Comparison of ENCODE assay signal across 8 mouse cellular contexts in the genomic region with DNA sequence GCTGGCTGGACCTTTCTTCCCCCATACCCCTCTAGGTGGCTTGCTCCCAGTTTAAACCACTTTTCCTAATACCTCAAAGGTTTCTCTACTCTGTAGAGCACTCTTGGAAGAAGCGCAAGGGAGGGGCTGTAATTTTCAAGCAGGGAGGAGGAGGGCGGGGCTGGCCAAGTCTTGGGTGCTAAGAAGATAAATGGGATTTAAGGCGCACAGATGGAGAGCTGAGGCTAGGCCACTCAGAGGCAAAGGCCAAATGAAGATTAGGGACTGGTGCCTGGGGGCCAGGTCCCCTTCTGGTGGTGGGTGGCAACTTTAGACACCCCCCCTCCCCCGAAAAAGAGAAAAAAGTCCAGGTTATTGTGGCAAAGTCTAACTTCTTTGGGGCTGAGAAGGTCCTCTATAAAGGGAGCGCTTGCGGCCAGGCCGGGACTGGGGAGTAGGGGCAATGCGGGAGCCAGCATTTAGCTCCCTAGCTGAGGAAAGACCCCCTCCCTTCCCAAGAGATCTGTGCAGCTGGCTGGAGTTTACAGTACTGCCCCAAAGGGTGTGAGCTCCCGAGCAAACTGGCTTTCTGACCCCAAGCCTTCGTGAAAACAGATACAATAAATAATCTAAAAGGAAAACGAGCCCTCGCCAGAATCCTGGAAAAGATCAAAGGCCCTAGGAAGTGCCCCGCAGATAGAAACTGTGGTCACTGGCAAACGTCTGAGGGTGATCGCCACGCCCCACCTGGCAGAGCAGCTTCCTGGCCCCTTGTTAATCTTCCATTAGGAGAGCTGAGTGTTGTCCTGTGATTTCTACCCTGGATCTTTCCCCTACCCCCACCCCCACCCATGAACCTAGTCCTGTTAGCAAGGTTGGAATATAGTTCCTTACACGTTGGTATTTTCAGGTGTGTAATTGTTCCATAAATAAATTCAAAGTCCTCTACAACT. TPM values are rescaled to one million over a fixed set of nuclear protein-coding genes. Genes with fewer than 3 reads are reported as not detected.
DNase-seq lines count a peak whose midpoint lies in the region; ATAC-seq and TF ChIP-seq lines count a peak whose summit lies in the region.

No protein-coding gene starts in this region.

- H3K9ac ChIP-seq in forebrain, embryonic 16.5 days (replicated peaks; ENCODE audit: low read depth, low read length) = peak overlapping the region; percentile 45
- peak overlapping the region; percentile 56 for H3K9ac ChIP-seq in midbrain, postnatal 0 days (replicated peaks; ENCODE audit: low read length, poor library complexity, severe bottlenecking)

- WGBS in forebrain, embryonic 16.5 days = 4% methylated on average over 17 of the region's 17 CpGs
- 2% methylated on average over 17 of the region's 17 CpGs for WGBS in limb, embryonic 10.5 days
- 5% methylated on average over 17 of the region's 17 CpGs for WGBS in midbrain, postnatal 0 days

- H3K4me3 ChIP-seq in layer of hippocampus, adult 2 months = peak overlapping the region; percentile 58
- H3K4me3 ChIP-seq in forebrain, embryonic 16.5 days (replicated peaks; ENCODE audit: low read length) = peak overlapping the region; percentile 47
- H3K4me3 ChIP-seq in limb, embryonic 10.5 days = peak overlapping the region; percentile 66
- H3K4me3 ChIP-seq in midbrain, postnatal 0 days (ENCODE audit: low read depth, low read length) = peak overlapping the region; percentile 62

- TF ChIP-seq CTCF in layer of hippocampus, adult 2 months (conservative IDR thresholded peaks at IDR 0.05) = no peak
- no peak for TF ChIP-seq CTCF in midbrain, postnatal 0 days (IDR thresholded peaks at IDR 0.05)

- no peak for DNase-seq in layer of hippocampus, adult 2 months (ENCODE audit: low spot score in 2 of 2)
- no peak for DNase-seq in layer of hippocampus, adult 8-10 months (ENCODE audit: low spot score in 2 of 2)
- DNase-seq in limb, embryonic 10.5 days (ENCODE audit: low spot score) = peak; percentile 40
- DNase-seq in midbrain, postnatal 0 days (ENCODE audit: low spot score) = no peak
- no peak for DNase-seq in frontal cortex, postnatal 36 days (ENCODE audit: low spot score in 2 of 2)
- DNase-seq in adrenal gland, adult 8-10 months = no peak
- DNase-seq in right cerebral cortex, adult 2 months (ENCODE audit: low spot score in 2 of 2) = no peak

- H3K36me3 ChIP-seq in forebrain, embryonic 16.5 days (ENCODE audit: control insufficient read depth, insufficient read depth) = no peaks in the 10 kb centered on the region
- H3K36me3 ChIP-seq in limb, embryonic 10.5 days = 0 out of 2 replicates have a peak, but pooled peaks cover under 1% of the 10 kb centered on the region
- no peaks in the 10 kb centered on the region for H3K36me3 ChIP-seq in midbrain, postnatal 0 days (ENCODE audit: insufficient read depth, low read length)

- no peaks in the 10 kb centered on the region for H3K9me3 ChIP-seq in forebrain, embryonic 16.5 days (ENCODE audit: control insufficient read depth, low read length)
- no peaks in the 10 kb centered on the region for H3K9me3 ChIP-seq in limb, embryonic 10.5 days (replicated peaks)
- no peaks in the 10 kb centered on the region for H3K9me3 ChIP-seq in midbrain, postnatal 0 days (ENCODE audit: low read length)

- peak overlapping the region; percentile 82 for H3K4me2 ChIP-seq in forebrain, embryonic 16.5 days (ENCODE audit: low read length)
- peak overlapping the region; percentile 99 for H3K4me2 ChIP-seq in midbrain, postnatal 0 days (ENCODE audit: low read depth, low read length, poor library complexity, severe bottlenecking)

- peaks cover 12% of the 10 kb centered on the region for H3K4me1 ChIP-seq in forebrain, embryonic 16.5 days (replicated peaks; ENCODE audit: control insufficient read depth, insufficient read depth, low read length)
- peaks cover 31% of the 10 kb centered on the region for H3K4me1 ChIP-seq in limb, embryonic 10.5 days
- no peaks in the 10 kb centered on the region for H3K4me1 ChIP-seq in midbrain, postnatal 0 days (ENCODE audit: insufficient read depth, low read length)

- H3K27ac ChIP-seq in layer of hippocampus, adult 2 months = 0 out of 2 replicates have a peak overlapping the region, but pooled peaks have one; percentile 43
- no peak overlapping the region for H3K27ac ChIP-seq in forebrain, embryonic 16.5 days (ENCODE audit: low read length)
- peak overlapping the region; percentile 88 for H3K27ac ChIP-seq in limb, embryonic 10.5 days
- H3K27ac ChIP-seq in midbrain, postnatal 0 days (ENCODE audit: low read depth, low read length) = no peak overlapping the region

- ATAC-seq in forebrain, embryonic 16.5 days = peak; percentile 43
- peak; percentile 25; the same call in 1 of the 2 replicates for ATAC-seq in midbrain, postnatal 0 days (ENCODE audit: low FRiP score)

- peaks cover 6% of the 10 kb centered on the region for H3K27me3 ChIP-seq in forebrain, embryonic 16.5 days (replicated peaks; ENCODE audit: control insufficient read depth, insufficient read depth, low read length)
- H3K27me3 ChIP-seq in limb, embryonic 10.5 days (ENCODE audit: low read depth, poor library complexity, severe bottlenecking) = no peaks in the 10 kb centered on the region
- peaks cover 9% of the 10 kb centered on the region; the same call in 1 of the 2 replicates for H3K27me3 ChIP-seq in midbrain, postnatal 0 days (ENCODE audit: insufficient read depth, low read length)

RNA-seq across cellular contexts. Expression of a gene that starts 0.7 kb away (rescaled TPM):
- total RNA-seq in layer of hippocampus, adult 2 months (2021) = 1 to 10 TPM; 2.3 to 2.4 TPM
- total RNA-seq in layer of hippocampus, adult 8-10 months (2022) = 1 to 10 TPM; 3.0 to 5.6 (median 3.5) TPM
- 5.8 and 7.7 TPM in 2 replicates for polyA plus RNA-seq in forebrain, embryonic 16.5 days (2015; fragmentation: Nextera tagmentation; extraction: Ambion mirVana)
- 6.7 and 11.4 TPM in 2 replicates for polyA plus RNA-seq in limb, embryonic 10.5 days (2016; fragmentation: Nextera tagmentation; extraction: Ambion mirVana)
- total RNA-seq in midbrain, postnatal 0 days (2014; rRNA removed) = 7.8 and 8.6 TPM in 2 replicates
- polyA plus RNA-seq in midbrain, postnatal 0 days (2015; fragmentation: Nextera tagmentation; extraction: Ambion mirVana) = 8.6 and 8.8 TPM in 2 replicates
- 10 to 100 TPM in 1 of 4 experiments, 1 to 10 TPM in 3; 5.1 to 11.8 (median 7.6) TPM for total RNA-seq in adrenal gland, adult 8-10 months (2022)

Comparison
In these comparisons a context has a peak if more than half of its experiments do, and no peak if none do; other contexts are left out.
1. H3K27ac ChIP-seq: peak in layer of hippocampus, adult 2 months (single experiment) and limb, embryonic 10.5 days (single experiment); none in forebrain, embryonic 16.5 days (single experiment) and midbrain, postnatal 0 days (single experiment).
2. Peak in every context shown above with its lines, with median percentiles within 50 percentile points of each other: H3K4me3 ChIP-seq.